Mouse (Mus musculus) forebrain, embryonic 14.5 days (tissue): ENCODE measurements around the gene Gm10153. TPM values are rescaled to one million over a fixed set of nuclear protein-coding genes. Genes with fewer than 3 reads are reported as not detected.
"Not testable (repeated sequence)": the region's sequence is repeated elsewhere in the genome, so short reads cannot be mapped to it uniquely, and the experiment has no call there.

Experiments used
- ATAC-seq: fragments of 200-750 bp; cut with Nextera tagmentation; 2 replicates; pipeline ENCODE4 v1.8.0; 2017; ENCODE audit warnings: mild to moderate bottlenecking, moderate library complexity
- DNase-seq: peaks from one replicate; pipeline ENCODE4 v3.0.0-alpha.2; 2015; ENCODE audit warnings: low spot score
- H3K27ac ChIP-seq: fragments of 300-500 bp; sonication (generic); 2 replicates; pipeline ENCODE4 v1.5.1; 2014; ENCODE audit warnings: low read depth, mild to moderate bottlenecking, control low read depth, low read length, moderate library complexity
- H3K27me3 ChIP-seq: fragments of 300-500 bp; sonication (generic); replicated peaks from 2 replicates; pipeline ENCODE4 v1.6.1; 2014; ENCODE audit warnings: low read length, control low read depth, mixed read lengths; ENCODE audit not compliant: control insufficient read depth, insufficient read depth
- H3K36me3 ChIP-seq: fragments of 300-500 bp; sonication (generic); 2 replicates; pipeline ENCODE4 v1.6.1; 2014; ENCODE audit warnings: low read length, control low read depth; ENCODE audit not compliant: control insufficient read depth, insufficient read depth
- H3K4me1 ChIP-seq: fragments of 300-500 bp; sonication (generic); 2 replicates; pipeline ENCODE4 v1.6.1; 2014; ENCODE audit warnings: antibody characterized with exemption, low read length, control low read depth; ENCODE audit not compliant: control insufficient read depth, insufficient read depth
- H3K4me2 ChIP-seq: fragments of 300-500 bp; sonication (generic); 2 replicates; pipeline ENCODE4 v1.6.1; 2014; ENCODE audit warnings: mild to moderate bottlenecking, control low read depth, low read length
- H3K4me3 ChIP-seq: fragments of 300-500 bp; sonication (generic); 2 replicates; pipeline ENCODE4 v1.5.1; 2014; ENCODE audit warnings: low read depth, low read length, control low read depth
- H3K9ac ChIP-seq: fragments of 300-500 bp; sonication (generic); 2 replicates; pipeline ENCODE4 v1.6.1; 2014; ENCODE audit warnings: mild to moderate bottlenecking, low read length, control low read depth, moderate library complexity
- H3K9me3 ChIP-seq: fragments of 300-500 bp; sonication (generic); replicated peaks from 2 replicates; pipeline ENCODE4 v1.6.1; 2016; ENCODE audit warnings: low read length, control low read depth, mixed read lengths; ENCODE audit not compliant: control insufficient read depth
- WGBS: fragments of 180-500 bp; shearing (Covaris S2); extraction: QIAGEN DNeasy Blood & Tissue Kit; methylation state at CpG from one replicate; pipeline ENCODE4 v1.1.7; 2014; 5-methylcytosine and 5-hydroxymethylcytosine counted together
- polyA plus RNA-seq: library from polyadenylated mRNA; unstranded; fragments of >200 nt; fragmentation: Nextera tagmentation; extraction: Ambion mirVana; gene quantifications from 2 replicates; pipeline ENCODE4 v1.2.1, GENCODE M21; 2014

Gm10153 gene
- polyA plus RNA-seq, 1 experiment from 2014 or later, result not detected

DNA sequence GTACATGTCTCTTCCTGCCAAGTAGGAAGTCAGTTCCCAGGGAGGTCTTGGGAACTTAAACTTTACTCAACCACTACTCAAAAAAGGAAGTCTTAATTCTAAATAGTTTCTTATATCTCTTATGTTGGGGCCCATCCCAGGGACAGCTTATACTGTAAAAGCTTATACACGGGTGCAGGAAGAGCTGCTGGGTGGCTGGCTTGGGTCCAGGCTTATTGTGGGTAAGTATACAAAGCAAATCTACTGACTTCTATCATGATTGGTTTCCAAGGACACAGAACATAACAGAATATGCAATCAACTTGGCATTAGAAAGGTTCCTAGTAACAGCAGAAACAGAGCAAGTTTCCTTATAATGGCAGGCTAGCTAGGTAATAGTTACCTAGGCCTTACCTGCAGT is 34.9 kb downstream of the Gm10153 start:
- WGBS, result 34% methylated on average over 1 of the region's 1 CpGs
- no peaks in the 10 kb centered on the region for H3K27me3 ChIP-seq
- no peak overlapping the region for H3K4me3 ChIP-seq
- ATAC-seq, result no peak
- no peak overlapping the region for H3K27ac ChIP-seq
- H3K4me2 ChIP-seq, result no peak overlapping the region
- no peaks in the 10 kb centered on the region for H3K9me3 ChIP-seq
- H3K9ac ChIP-seq, result no peak overlapping the region
- H3K4me1 ChIP-seq, result no peaks in the 10 kb centered on the region
- DNase-seq, result no peak
- no peaks in the 10 kb centered on the region for H3K36me3 ChIP-seq

DNA sequence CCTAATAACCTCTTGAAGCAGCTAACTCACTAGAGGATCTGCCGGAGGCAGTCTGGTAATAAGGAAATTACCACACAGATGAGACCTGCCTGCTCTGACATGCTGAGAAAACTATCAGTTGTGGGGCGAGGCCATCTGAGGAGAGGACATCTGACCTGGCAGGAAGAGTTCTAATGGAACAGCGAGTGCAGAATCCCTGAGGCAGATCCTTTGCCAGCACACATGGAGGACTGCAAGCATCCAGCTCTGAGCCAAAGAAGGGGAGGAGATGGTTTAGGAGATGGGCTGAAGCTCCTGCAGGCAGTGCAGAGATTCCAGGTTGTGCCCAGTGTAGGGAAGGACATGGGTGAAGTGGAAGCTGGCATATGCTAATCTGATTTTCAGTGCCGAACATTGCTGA is 38.0 kb downstream of the Gm10153 start:
- ATAC-seq, result no peak
- H3K9me3 ChIP-seq, result no peaks in the 10 kb centered on the region
- no peaks in the 10 kb centered on the region for H3K4me1 ChIP-seq
- no peak overlapping the region for H3K4me2 ChIP-seq
- no peak overlapping the region for H3K9ac ChIP-seq
- DNase-seq, result no peak
- no peak overlapping the region for H3K27ac ChIP-seq
- no peak overlapping the region for H3K4me3 ChIP-seq
- 85% methylated on average over 4 of the region's 4 CpGs for WGBS
- H3K27me3 ChIP-seq, result no peaks in the 10 kb centered on the region
- H3K36me3 ChIP-seq, result no peaks in the 10 kb centered on the region

DNA sequence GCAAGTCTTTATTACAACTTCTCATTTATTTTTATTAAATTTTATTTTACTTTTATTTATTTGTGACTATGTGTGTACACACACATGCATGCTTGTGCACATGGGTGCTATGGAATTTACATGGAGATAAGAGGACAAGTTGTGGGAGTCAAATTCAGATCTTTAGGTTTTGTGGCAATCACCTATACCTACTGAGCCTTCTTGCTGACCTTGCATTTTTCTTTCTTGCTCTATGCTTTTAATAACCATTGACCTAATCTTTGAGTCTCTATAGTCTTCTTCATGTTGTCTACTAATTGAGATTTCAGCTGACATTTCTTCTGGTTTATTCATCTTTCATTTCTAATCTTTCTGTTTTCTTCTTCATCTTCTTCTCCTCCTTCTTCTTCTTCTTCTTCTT is 41.6 kb downstream of the Gm10153 start:
- Histone ChIP-seq H3K4me1 (no peaks in the 10 kb centered on the region), H3K4me2 (no peak overlapping the region), H3K9ac (no peak overlapping the region), H3K36me3 (no peaks in the 10 kb centered on the region), H3K4me3 (no peak overlapping the region), H3K27ac (no peak overlapping the region), H3K27me3 (no peaks in the 10 kb centered on the region), H3K9me3 (no peaks in the 10 kb centered on the region)
- no peak for DNase-seq
- ATAC-seq, result no peak

DNA sequence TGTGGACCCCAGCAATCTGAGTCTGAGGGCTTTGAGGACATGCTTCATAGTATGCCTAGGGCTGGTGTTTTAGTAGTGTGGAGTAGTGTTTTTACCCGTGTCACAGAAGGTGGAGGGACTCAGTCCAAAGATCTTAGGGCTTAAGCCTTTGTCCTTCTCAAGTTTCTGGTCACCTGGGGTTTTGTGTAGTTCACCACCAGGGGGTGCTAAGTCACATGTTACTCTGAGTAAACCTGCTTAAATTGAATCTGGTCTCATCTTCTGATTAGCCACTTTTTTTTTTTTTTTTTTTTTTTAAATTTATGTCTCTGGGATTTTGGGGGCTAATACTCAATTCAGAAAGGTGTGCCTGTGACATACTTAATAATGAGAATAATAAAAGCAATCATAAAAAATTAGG is 44.2 kb downstream of the Gm10153 start:
- peak; percentile 77 for DNase-seq
- H3K4me1 ChIP-seq, result no peaks in the 10 kb centered on the region
- no peak overlapping the region for H3K9ac ChIP-seq

DNA sequence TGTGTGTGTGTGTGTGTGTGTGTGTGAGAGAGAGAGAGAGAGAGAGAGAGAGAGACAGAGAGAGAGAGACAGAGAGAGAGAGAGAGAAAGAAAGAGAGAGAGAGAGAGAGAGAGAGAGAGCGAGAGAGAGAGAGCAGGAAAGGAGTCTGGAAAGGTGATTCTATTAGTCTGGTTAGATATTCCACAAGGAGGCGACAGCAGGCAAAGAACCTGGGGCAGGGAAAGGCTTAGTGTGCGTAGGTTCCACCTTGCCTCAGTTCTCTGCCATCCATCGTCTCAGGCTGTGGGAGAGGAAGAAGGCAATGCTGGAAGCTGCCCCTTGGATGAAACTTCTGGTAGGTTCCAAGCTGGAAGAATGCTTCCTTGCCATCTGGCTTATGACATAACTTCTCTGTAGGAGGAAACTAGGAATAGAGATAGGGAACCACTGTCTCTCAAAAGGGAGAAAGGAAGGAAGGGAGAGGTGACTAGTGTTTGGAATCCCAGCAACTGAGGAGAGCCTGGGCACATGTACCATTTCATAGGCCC is 44.7 kb downstream of the Gm10153 start:
- Histone ChIP-seq H3K4me2 (no peak overlapping the region), H3K9ac (no peak overlapping the region), H3K9me3 (no peaks in the 10 kb centered on the region), H3K4me3 (no peak overlapping the region), H3K36me3 (no peaks in the 10 kb centered on the region), H3K27ac (no peak overlapping the region), H3K4me1 (no peaks in the 10 kb centered on the region), H3K27me3 (no peaks in the 10 kb centered on the region)
- DNase-seq (no peak), ATAC-seq (no peak)
- WGBS, result 34% methylated on average over 4 of the region's 4 CpGs

More for the DNA sequence above, 44.2 kb downstream of the Gm10153 start:
- Histone ChIP-seq H3K27ac (no peak overlapping the region), H3K4me2 (no peak overlapping the region), H3K27me3 (no peaks in the 10 kb centered on the region), H3K4me3 (no peak overlapping the region), H3K9me3 (no peaks in the 10 kb centered on the region), H3K36me3 (no peaks in the 10 kb centered on the region)
- 0% methylated on average over 1 of the region's 1 CpGs for WGBS
- ATAC-seq, result no peak

DNA sequence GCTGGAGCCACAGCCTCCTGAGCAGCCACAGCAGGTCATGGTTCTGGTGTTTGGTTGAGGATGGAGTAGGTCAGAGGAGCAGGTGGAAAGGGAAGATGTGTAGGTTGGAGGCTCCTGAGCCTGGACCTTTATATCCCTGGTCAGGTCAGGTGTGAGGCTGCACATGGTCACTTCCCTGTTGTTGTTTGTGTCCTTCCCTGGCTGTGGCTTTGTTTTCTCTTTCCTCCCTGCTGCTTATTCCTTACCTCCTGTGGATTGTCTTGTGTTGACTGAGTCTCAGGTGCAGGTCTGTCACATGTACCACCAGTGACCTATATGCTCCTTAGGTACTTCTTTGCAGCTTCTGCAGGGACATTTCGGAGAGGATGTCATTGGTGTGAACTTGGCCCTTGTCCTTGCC is 45.7 kb downstream of the Gm10153 start, which contains the start of gene Gm45337:
TSS of gene Gm45337 (minus strand) at position 101 of the 400 bp plus-strand sequence.
- H3K9ac ChIP-seq, result no peak within 1 kb of the TSS
- WGBS, result 83% methylated on average over 1 of the region's 1 CpGs
- H3K4me3 ChIP-seq, result no peak within 1 kb of the TSS
- no peaks in the 10 kb centered on the region for H3K36me3 ChIP-seq
- ATAC-seq (no peak), DNase-seq (no peak)
- H3K9me3 ChIP-seq, result no peaks in the 10 kb centered on the region
- no peak within 1 kb of the TSS for H3K4me2 ChIP-seq
- H3K27me3 ChIP-seq, result no peaks in the 10 kb centered on the region
- no peak within 1 kb of the TSS for H3K27ac ChIP-seq
- no peaks in the 10 kb centered on the region for H3K4me1 ChIP-seq

DNA sequence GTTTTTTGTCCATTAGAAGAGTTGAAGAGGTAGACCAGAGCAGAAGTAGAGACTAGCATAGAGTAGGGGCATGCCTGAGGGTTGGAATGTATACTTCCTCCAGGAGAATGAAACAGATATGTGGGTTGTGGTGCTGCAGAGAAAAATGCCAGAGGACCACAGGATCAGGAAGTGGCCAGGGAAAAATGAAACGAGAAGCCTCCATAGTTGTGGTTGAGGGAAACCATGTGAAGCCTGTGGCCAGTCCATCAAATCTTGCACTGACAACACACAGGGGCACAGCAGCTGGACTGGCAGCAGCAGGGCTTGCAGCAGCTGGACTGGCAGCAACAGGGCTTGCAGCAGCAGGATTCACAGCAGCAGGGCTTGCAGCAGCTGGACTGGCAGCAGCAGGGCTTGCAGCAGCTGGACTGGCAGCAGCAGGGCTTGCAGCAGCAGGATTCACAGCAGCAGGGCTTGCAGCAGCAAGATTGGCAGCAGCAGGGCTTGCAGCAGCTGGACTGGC is 46.6 kb downstream of the Gm10153 start:
- H3K27me3 ChIP-seq, H3K36me3 ChIP-seq, H3K4me1 ChIP-seq, ATAC-seq, H3K9ac ChIP-seq, DNase-seq, H3K9me3 ChIP-seq, H3K4me3 ChIP-seq, H3K4me2 ChIP-seq, H3K27ac ChIP-seq: not testable (repeated sequence)
- 59% methylated on average over 1 of the region's 1 CpGs for WGBS

DNA sequence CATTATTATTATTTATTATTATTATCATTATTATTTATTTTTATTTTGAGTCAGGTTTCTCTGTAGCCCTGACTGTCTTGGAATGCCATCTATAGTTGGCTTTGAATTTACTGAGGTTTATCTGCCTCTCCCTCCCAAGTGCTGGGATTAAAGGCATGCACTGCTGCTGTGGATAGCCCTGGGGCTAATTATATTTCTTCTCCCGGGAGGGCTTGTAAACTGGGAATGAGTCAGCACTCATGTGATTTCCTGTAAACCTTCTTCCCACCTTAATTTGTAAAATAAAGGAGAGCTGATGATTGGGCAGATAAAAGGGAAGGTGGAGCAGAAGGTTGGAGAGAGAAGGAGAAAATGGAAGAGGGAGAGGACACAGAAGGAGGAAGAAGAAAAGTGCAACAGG is 49.5 kb downstream of the Gm10153 start:
- ATAC-seq (no peak), DNase-seq (no peak)
- no peaks in the 10 kb centered on the region for H3K36me3 ChIP-seq
- H3K4me1 ChIP-seq, result no peaks in the 10 kb centered on the region
- no peak overlapping the region for H3K9ac ChIP-seq
- no peak overlapping the region for H3K27ac ChIP-seq
- WGBS, result 35% methylated on average over 1 of the region's 1 CpGs
- H3K4me2 ChIP-seq, result no peak overlapping the region
- no peaks in the 10 kb centered on the region for H3K27me3 ChIP-seq
- H3K9me3 ChIP-seq, result no peaks in the 10 kb centered on the region; the same call in 1 of the 2 replicates
- no peak overlapping the region for H3K4me3 ChIP-seq
